Mouse (Mus musculus): ENCODE measurements around the gene Nr2f1. TPM values are rescaled to one million over a fixed set of nuclear protein-coding genes. Genes with fewer than 3 reads are reported as not detected.

The Nr2f1 gene
- polyA plus RNA-seq, 1 experiment = 11.6 TPM

DNA sequence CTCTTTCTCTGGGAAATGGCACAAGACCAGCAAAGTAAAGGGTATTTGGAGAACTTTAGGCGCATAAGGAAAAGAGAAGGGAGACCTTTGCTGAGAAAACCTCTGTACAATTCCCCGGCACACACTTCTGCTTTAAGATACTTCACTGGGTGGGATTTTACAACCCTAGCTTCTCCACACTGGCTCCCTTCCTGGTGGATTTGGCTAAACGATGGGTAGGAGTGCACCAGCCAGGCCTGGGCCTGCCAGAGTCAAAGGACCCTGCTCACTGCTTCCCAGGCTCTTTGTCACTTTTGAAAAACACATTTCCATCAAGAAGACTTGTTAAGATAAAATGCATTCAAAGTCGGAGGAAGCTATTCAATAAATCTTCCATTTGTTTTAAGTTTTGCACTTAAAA lies 6.3 kb downstream of the Nr2f1 start:
- H3K36me3 ChIP-seq (ENCODE audit: control insufficient read depth, insufficient read depth, low read length) = no peaks in the 10 kb centered on the region
- H3K4me1 ChIP-seq (replicated peaks; ENCODE audit: control insufficient read depth, insufficient read depth, low read length) = no peaks in the 10 kb centered on the region
- no peak overlapping the region for H3K27ac ChIP-seq (ENCODE audit: control insufficient read depth, insufficient read depth, low read length)
- peaks cover 11% of the 10 kb centered on the region for H3K27me3 ChIP-seq (ENCODE audit: control insufficient read depth, insufficient read depth, low read length)
- DNase-seq = no peak
- TF ChIP-seq CTCF (IDR thresholded peaks at IDR 0.05; ENCODE audit: borderline replicate concordance, control insufficient read depth, extremely low read depth, insufficient read depth, low read length, poor library complexity) (no peak), POLR2A (IDR thresholded peaks at IDR 0.05; ENCODE audit: control insufficient read depth, extremely low read depth, insufficient read depth, low read length, poor library complexity) (no peak)
- H3K4me3 ChIP-seq (ENCODE audit: control insufficient read depth, insufficient read depth, low read length) = no peak overlapping the region
- 29% methylated on average over 4 of the region's 4 CpGs for WGBS

DNA sequence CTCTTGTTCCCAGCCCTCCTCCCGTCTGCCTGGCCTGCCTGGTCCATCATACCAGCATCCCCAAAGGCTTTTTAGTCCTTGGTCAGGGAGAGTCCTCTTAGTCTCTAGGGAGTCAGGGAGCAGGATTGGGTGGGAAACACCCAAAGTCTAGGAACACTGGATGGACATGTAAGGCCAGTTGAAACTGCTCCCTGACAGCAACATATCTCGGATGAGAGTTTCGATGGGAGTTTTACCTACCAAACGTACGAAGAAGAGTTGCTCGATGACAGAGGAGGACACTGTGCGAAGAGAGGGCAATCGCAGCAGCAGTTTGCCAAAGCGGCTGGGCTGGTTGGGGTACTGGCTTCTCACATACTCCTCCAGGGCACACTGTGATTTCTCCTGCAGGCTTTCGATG lies 10.0 kb downstream of the Nr2f1 start:
- H3K36me3 ChIP-seq (ENCODE audit: control insufficient read depth, insufficient read depth, low read length) = no peaks in the 10 kb centered on the region
- peaks cover 5% of the 10 kb centered on the region for H3K27me3 ChIP-seq (ENCODE audit: control insufficient read depth, insufficient read depth, low read length)
- H3K4me1 ChIP-seq (replicated peaks; ENCODE audit: control insufficient read depth, insufficient read depth, low read length) = no peaks in the 10 kb centered on the region
- DNase-seq = no peak
- H3K4me3 ChIP-seq (ENCODE audit: control insufficient read depth, insufficient read depth, low read length) = no peak overlapping the region
- no peak for TF ChIP-seq CTCF (IDR thresholded peaks at IDR 0.05; ENCODE audit: borderline replicate concordance, control insufficient read depth, extremely low read depth, insufficient read depth, low read length, poor library complexity)
- no peak for TF ChIP-seq POLR2A (IDR thresholded peaks at IDR 0.05; ENCODE audit: control insufficient read depth, extremely low read depth, insufficient read depth, low read length, poor library complexity)
- WGBS = 20% methylated on average over 10 of the region's 10 CpGs
- no peak overlapping the region for H3K27ac ChIP-seq (ENCODE audit: control insufficient read depth, insufficient read depth, low read length)

DNA sequence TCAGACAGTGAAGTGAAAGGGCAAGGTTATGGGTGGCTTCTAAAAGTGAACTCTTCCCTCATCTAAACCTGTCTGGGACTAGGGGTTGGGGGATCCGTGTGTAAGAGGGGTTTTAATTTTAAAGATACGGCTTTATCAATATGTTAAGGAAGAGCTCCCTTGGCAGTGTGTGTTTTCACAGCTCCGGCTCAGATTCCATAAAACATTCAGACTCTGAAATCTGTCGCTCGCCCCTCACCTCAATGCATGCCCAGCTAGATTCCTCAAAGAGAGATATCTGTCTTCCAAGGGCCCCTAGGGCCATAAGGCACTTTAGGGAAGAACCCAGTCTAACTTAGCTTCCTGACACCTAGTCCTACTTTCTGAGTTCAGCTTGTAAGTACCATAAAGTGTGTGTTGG lies 11.7 kb downstream of the Nr2f1 start:
- no peaks in the 10 kb centered on the region for H3K36me3 ChIP-seq (ENCODE audit: control insufficient read depth, insufficient read depth, low read length)
- 35% methylated on average over 5 of the region's 5 CpGs for whole genome bisulfite sequencing
- no peaks in the 10 kb centered on the region for H3K4me1 ChIP-seq (replicated peaks; ENCODE audit: control insufficient read depth, insufficient read depth, low read length)
- H3K27ac ChIP-seq (ENCODE audit: control insufficient read depth, insufficient read depth, low read length) = no peak overlapping the region
- TF ChIP-seq CTCF (IDR thresholded peaks at IDR 0.05; ENCODE audit: borderline replicate concordance, control insufficient read depth, extremely low read depth, insufficient read depth, low read length, poor library complexity) = no peak
- TF ChIP-seq POLR2A (IDR thresholded peaks at IDR 0.05; ENCODE audit: control insufficient read depth, extremely low read depth, insufficient read depth, low read length, poor library complexity) = no peak
- DNase-seq = no peak
- H3K4me3 ChIP-seq (ENCODE audit: control insufficient read depth, insufficient read depth, low read length) = no peak overlapping the region
- peaks cover 5% of the 10 kb centered on the region for H3K27me3 ChIP-seq (ENCODE audit: control insufficient read depth, insufficient read depth, low read length)

GRCm38 (mm10) chr13:78186340-78186946 lies 13.1 kb downstream of the Nr2f1 start:
- 16% methylated on average over 12 of the region's 12 CpGs for WGBS
- H3K36me3 ChIP-seq (ENCODE audit: control insufficient read depth, insufficient read depth, low read length) = no peaks in the 10 kb centered on the region
- TF ChIP-seq POLR2A (IDR thresholded peaks at IDR 0.05; ENCODE audit: control insufficient read depth, extremely low read depth, insufficient read depth, low read length, poor library complexity) (no peak), CTCF (IDR thresholded peaks at IDR 0.05; ENCODE audit: borderline replicate concordance, control insufficient read depth, extremely low read depth, insufficient read depth, low read length, poor library complexity) (no peak)
- H3K4me1 ChIP-seq (replicated peaks; ENCODE audit: control insufficient read depth, insufficient read depth, low read length) = no peaks in the 10 kb centered on the region
- no peak overlapping the region for H3K4me3 ChIP-seq (ENCODE audit: control insufficient read depth, insufficient read depth, low read length)
- no peak for DNase-seq
- peaks cover 7% of the 10 kb centered on the region for H3K27me3 ChIP-seq (ENCODE audit: control insufficient read depth, insufficient read depth, low read length)
- no peak overlapping the region for H3K27ac ChIP-seq (ENCODE audit: control insufficient read depth, insufficient read depth, low read length)

- no peak for TF ChIP-seq POLR2A (IDR thresholded peaks at IDR 0.05; ENCODE audit: control insufficient read depth, extremely low read depth, insufficient read depth, low read length, poor library complexity)
- no peak for TF ChIP-seq CTCF (IDR thresholded peaks at IDR 0.05; ENCODE audit: borderline replicate concordance, control insufficient read depth, extremely low read depth, insufficient read depth, low read length, poor library complexity)
- no peak for DNase-seq
- no peak overlapping the region for H3K27ac ChIP-seq (ENCODE audit: control insufficient read depth, insufficient read depth, low read length)
- no peak overlapping the region for H3K4me3 ChIP-seq (ENCODE audit: control insufficient read depth, insufficient read depth, low read length)
- H3K4me1 ChIP-seq (replicated peaks; ENCODE audit: control insufficient read depth, insufficient read depth, low read length) = no peaks in the 10 kb centered on the region
- no peaks in the 10 kb centered on the region for H3K36me3 ChIP-seq (ENCODE audit: control insufficient read depth, insufficient read depth, low read length)
- 14% methylated on average over 14 of the region's 14 CpGs for WGBS
- H3K27me3 ChIP-seq (ENCODE audit: control insufficient read depth, insufficient read depth, low read length) = peaks cover 6% of the 10 kb centered on the region
These were observed 14.6 kb downstream of the Nr2f1 start for GRCm38 (mm10) chr13:78184786-78185466.

GRCm38 (mm10) chr13:78183986-78184385 lies 15.6 kb downstream of the Nr2f1 start:
- peaks cover 10% of the 10 kb centered on the region for H3K27me3 ChIP-seq (ENCODE audit: control insufficient read depth, insufficient read depth, low read length)
- H3K4me1 ChIP-seq (replicated peaks; ENCODE audit: control insufficient read depth, insufficient read depth, low read length) = no peaks in the 10 kb centered on the region
- no peaks in the 10 kb centered on the region for H3K36me3 ChIP-seq (ENCODE audit: control insufficient read depth, insufficient read depth, low read length)
- TF ChIP-seq POLR2A (IDR thresholded peaks at IDR 0.05; ENCODE audit: control insufficient read depth, extremely low read depth, insufficient read depth, low read length, poor library complexity) (no peak), CTCF (IDR thresholded peaks at IDR 0.05; ENCODE audit: borderline replicate concordance, control insufficient read depth, extremely low read depth, insufficient read depth, low read length, poor library complexity) (no peak)
- no peak overlapping the region for H3K27ac ChIP-seq (ENCODE audit: control insufficient read depth, insufficient read depth, low read length)
- H3K4me3 ChIP-seq (ENCODE audit: control insufficient read depth, insufficient read depth, low read length) = no peak overlapping the region
- 12% methylated on average over 5 of the region's 5 CpGs for WGBS
- DNase-seq = no peak

All from thymus, adult 2 months (tissue).